Mouse (Mus musculus) bone marrow macrophage, adult 2 months (primary cell): ENCODE results near the gene Nav2.

Experiments used
- CTCF ChIP-seq: IDR thresholded peaks from 2 replicates; pipeline ENCODE4 v1.5.1; 2012; ENCODE audit warnings: low read depth, mild to moderate bottlenecking, low read length, moderate library complexity
- POLR2A ChIP-seq: IDR thresholded peaks from 2 replicates; pipeline ENCODE4 v1.6.1; 2012; ENCODE audit warnings: mild to moderate bottlenecking, low read depth, low read length, borderline replicate concordance

DNA sequence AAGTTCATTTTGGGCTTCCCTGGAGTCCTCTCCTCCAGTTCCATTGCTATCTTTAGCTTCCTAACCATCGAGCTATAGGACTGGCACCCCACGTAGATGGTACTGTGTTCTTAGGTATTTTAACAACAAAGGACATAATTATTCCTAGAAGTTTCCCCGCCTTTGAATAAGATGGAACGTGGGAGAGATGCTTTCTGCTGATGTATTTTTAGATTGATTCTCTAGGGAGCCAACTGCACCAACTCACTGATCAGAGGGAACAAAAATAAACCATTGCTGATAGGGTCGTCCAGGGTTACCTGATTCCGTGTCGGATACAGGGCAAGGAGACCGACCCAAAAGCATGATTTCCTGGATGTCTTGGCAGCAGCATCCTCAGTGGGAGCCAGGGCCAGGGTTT is 272.5 kb downstream of the Nav2 start:
- TF ChIP-seq POLR2A (no peak), CTCF (no peak)
